Mouse (Mus musculus) left cerebral cortex, adult 18-20 months (tissue): ENCODE results near the gene Cd300ld2. TPM values are rescaled to one million over a fixed set of nuclear protein-coding genes. Genes with fewer than 3 reads are reported as not detected.

Experiments
- total RNA-seq, 2 experiments: library from RNA; stranded (reverse); gene quantifications; 2 replicates each; pipeline ENCODE4 v1.2.3; 2021

The Cd300ld2 gene
- total RNA-seq, 2 experiments from 2014 or later = not detected

Other genes starting within 250 kb of the Cd300ld2 start
- gene Btbd17, start 220.2 kb downstream of the Cd300ld2 start, total RNA-seq = 10 to 100 TPM; 26.3 to 31.6 TPM
- not detected for gene Gpr142, start 217.3 kb downstream of the Cd300ld2 start, total RNA-seq
- 1 to 10 TPM; 4.3 to 6.5 TPM for gene Gprc5c, start 165.0 kb downstream of the Cd300ld2 start, total RNA-seq
- gene Cd300a, start 126.2 kb downstream of the Cd300ld2 start, total RNA-seq = under 1 TPM; 0.65 to 0.80 TPM
- not detected for gene Cd300lb, start 81.8 kb downstream of the Cd300ld2 start, total RNA-seq
- not detected for gene Cd300c, start 47.0 kb downstream of the Cd300ld2 start, total RNA-seq
- under 1 TPM in 1 of 2 experiments, not detected in 1; 0.12 TPM for gene Cd300ld, start 26.3 kb downstream of the Cd300ld2 start, total RNA-seq
- gene Cd300c2, start 14.3 kb downstream of the Cd300ld2 start, total RNA-seq = 1 to 10 TPM; 3.3 to 3.7 TPM
- not detected for gene Cd300ld4, start 10.8 kb upstream of the Cd300ld2 start, total RNA-seq
- gene Cd300ld5, start 21.6 kb upstream of the Cd300ld2 start, total RNA-seq = under 1 TPM; 0.60 to 0.82 TPM
- gene Cd300ld3, start 32.2 kb upstream of the Cd300ld2 start, total RNA-seq = under 1 TPM; 0.60 to 0.82 TPM
- not detected for gene Cd300e, start 46.0 kb upstream of the Cd300ld2 start, total RNA-seq
- gene Rab37, start 75.2 kb upstream of the Cd300ld2 start, total RNA-seq = 1 to 10 TPM; 3.3 to 3.8 TPM
- gene Cd300lf, start 117.8 kb upstream of the Cd300ld2 start, total RNA-seq = under 1 TPM; 0.30 to 0.42 TPM
- gene Slc9a3r1, start 147.1 kb upstream of the Cd300ld2 start, total RNA-seq = 10 to 100 TPM; 60.9 to 68.1 TPM
- gene Tmem104, start 171.3 kb upstream of the Cd300ld2 start, total RNA-seq = 10 to 100 TPM; 14.9 to 16.2 TPM
- 10 to 100 TPM; 24.3 to 30.5 TPM for gene Nat9, start 171.7 kb upstream of the Cd300ld2 start, total RNA-seq